Mouse (Mus musculus) spleen, adult 2 months (tissue): ENCODE measurements around the gene Casq1.

Source experiments
- CTCF ChIP-seq: fragments of 200-500 bp; IDR thresholded peaks from 2 replicates; pipeline ENCODE4 v1.5.1; 2011; ENCODE audit warnings: mild to moderate bottlenecking, inconsistent platforms; ENCODE audit not compliant: insufficient read depth, insufficient read length, insufficient replicate concordance; ENCODE audit errors: extremely low read depth
- POLR2A ChIP-seq: fragments of 200-500 bp; IDR thresholded peaks from 2 replicates; pipeline ENCODE4 v1.6.1; 2011; ENCODE audit warnings: low read depth, low read length, inconsistent platforms

DNA sequence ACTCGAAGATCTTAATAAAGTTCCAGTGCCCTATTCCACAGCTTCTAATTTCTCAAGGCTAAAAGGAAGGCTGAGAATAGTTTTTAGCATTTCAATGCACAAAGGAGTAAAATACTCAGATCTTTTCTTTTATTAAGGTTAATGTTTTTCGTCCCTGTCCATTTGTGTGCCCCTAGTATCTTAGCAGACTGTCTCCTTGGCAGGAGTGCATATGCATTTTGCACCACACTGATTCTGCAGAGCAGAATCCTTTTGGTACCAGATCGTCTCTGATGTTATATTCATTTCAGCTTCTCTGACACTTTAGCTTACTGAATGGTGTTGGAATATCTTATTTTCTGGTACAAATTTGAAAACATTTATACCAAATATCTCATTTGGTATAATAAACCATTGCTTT, 37.9 kb downstream of the Casq1 start:
- no peak for TF ChIP-seq CTCF
- TF ChIP-seq POLR2A = no peak
